Mouse (Mus musculus) layer of hippocampus, postnatal 14 days (tissue): ENCODE data around the gene Mmp28. TPM values are rescaled to one million over a fixed set of nuclear protein-coding genes. Genes with fewer than 3 reads are reported as not detected.
A peak's percentile ranks its signal among the peaks of the same experiment; 100 is the strongest.

Source experiments
- DNase-seq, 2 experiments: peaks; one replicate each; pipeline ENCODE4 v3.0.0; 2021 to 2022; ENCODE audit warnings: low spot score in 2 of 2, mixed read lengths in 1 of 2
- total RNA-seq, 2 experiments: library from RNA; stranded (reverse); gene quantifications; 2 replicates each; pipeline ENCODE4 v1.2.3; 2021

The Mmp28 gene
- total RNA-seq, 2 experiments from 2014 or later, result 3.2 to 3.3 TPM

DNA sequence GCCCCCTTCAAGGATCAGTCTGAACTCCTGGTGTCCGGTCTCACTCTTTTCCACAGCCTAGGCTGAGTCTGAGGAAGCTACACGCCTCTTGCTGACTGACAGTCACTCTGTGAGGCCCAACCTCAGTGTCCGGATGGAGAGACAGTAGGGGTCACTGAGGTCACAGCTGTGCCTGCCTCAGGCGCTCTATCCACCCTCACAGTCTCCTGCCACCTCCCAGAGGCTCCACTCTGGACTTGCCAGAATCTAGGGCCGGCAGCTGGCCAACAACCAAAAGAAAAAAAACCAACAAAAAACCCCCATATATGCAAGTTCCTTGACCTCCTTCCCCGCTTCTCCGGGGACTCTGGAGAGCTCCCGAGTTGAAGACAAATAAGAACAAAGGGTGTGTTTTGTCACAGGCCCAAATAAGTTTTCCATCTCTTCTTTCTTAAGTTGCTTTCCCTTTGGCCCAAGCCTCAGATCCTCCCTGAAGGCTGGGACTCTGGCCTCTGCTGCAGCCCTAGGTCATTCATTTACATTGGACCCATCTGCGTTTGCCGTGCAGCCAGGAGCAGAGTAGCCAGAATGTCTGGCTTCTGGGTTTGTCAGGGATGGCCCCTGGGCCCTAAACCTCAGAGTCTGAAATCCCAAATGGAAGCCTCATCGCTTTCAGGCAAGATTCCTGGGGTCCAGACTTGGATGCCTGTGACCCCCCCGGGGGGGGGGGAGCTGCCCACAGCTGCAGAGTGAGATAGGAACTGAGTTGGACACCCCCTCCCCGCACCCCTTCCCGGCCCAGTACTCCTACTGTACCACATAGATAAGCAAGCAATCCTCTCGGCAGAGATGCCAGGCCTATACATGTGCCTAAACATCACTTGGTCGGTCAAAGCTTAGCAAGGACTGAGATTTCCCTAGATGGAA lies 14.6 kb downstream of the Mmp28 start:
- no peak for DNase-seq

DNA sequence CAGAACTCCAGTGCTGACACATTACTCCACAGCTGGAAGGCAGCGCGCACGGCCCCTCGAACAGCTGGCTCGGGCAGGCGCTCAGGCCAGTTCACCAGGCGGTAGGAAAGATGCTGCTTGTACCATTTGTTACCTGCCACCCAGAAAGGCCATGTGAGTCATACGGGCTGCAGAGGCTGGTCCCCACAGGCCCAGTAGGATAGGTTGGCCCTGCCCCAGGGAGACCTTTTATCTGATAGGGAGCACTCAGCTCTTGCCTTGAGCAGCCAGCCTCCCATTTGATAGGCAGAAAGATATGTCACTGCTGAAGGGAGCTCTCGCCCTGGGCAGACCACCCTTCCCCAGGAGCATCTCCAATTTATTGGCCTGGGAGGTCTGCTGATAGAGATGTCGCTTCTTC lies 15.3 kb downstream of the Mmp28 start:
- no peak for DNase-seq

DNA sequence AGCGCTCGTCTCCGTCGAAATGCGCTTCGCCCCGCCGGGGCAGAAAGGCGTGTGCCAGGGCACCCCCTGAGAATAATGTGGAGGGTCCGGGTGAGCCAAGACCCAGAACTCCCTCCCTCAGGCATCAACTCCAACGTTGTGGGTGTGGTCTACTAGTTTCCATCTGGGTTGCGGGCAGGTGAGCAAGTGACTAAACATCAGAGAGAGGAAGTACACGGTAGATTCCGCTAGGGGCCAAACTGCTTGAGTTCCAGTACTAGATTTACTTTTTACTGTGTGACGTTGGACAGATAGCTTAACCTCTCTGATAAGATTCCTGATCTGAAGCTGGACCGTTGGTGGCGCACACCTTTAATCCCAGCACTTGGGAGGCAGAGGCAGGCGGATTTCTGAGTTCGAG lies 17.9 kb downstream of the Mmp28 start:
- no peak for DNase-seq

DNA sequence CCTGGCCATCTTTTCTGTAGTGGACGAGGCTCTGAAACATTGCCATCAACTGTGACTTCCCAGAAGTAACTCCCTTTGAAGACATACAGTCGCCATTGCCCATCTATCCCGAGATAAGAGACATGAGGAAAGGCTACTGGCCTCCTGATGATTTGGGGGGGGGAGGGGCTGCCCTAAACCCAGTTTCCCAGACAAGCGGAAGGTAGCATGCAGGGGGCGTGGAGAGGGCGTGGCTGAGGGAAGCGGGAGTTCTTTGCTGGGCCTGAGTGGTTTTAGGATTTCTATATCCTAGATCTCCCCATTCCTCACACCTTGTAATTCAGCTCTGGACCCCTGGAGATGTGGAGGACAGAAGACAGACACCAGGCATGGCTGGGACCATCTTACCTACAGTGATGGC lies 19.0 kb downstream of the Mmp28 start:
- DNase-seq, result no peak

DNA sequence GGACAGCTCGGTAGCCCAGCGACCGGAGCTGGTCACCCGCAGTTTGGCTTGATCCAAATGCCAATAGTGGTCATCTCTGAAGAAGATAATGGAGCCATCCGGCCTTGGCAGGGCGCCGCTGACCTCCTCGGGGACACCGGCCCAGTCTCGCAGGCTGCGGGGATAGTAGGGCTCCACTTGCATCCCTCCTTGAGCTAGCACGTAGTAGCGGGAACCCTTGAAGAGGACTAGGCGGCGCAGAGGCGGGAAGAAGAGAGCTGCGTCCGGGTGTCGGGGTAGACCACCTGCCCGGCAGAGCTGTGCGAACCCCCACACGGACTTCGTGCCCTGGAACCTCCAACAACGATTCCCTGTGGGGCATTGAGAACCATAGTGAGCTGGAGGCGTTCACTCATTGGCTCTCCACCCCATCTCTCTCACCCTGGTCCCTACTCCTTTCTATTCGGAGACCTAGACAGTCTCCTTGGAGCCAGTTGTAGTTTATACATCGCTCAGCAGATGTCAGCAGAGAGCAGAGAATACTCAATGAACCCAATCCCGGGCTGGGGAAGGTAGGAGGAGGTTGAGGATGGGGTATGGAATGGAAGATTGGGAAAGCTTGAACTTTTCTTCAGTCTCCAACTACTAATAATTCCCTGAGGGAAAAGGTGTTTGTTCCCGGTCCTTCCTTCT lies 20.1 kb downstream of the Mmp28 start:
- DNase-seq, result peak; percentile 72 to 81

DNA sequence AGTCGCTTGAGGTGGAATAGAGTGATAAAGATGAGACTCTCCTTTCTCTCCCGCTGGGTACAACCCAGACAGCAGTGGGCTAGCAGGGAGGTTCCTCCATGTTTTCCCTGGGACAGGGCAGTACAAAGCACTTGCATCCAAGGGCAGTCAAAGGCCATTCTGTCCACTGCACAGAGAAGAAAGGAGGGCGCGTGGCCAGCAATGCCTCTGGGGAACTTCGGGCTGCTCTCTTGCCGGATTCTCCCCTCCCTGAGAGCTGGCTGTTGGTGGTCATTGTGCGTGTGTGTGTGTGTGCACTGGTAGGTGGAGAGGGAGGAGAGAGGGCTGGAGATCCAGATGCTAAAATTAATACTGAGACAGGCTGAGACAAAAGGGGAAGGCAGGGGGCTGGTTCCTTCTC lies 21.6 kb downstream of the Mmp28 start:
- DNase-seq, result no peak

DNA sequence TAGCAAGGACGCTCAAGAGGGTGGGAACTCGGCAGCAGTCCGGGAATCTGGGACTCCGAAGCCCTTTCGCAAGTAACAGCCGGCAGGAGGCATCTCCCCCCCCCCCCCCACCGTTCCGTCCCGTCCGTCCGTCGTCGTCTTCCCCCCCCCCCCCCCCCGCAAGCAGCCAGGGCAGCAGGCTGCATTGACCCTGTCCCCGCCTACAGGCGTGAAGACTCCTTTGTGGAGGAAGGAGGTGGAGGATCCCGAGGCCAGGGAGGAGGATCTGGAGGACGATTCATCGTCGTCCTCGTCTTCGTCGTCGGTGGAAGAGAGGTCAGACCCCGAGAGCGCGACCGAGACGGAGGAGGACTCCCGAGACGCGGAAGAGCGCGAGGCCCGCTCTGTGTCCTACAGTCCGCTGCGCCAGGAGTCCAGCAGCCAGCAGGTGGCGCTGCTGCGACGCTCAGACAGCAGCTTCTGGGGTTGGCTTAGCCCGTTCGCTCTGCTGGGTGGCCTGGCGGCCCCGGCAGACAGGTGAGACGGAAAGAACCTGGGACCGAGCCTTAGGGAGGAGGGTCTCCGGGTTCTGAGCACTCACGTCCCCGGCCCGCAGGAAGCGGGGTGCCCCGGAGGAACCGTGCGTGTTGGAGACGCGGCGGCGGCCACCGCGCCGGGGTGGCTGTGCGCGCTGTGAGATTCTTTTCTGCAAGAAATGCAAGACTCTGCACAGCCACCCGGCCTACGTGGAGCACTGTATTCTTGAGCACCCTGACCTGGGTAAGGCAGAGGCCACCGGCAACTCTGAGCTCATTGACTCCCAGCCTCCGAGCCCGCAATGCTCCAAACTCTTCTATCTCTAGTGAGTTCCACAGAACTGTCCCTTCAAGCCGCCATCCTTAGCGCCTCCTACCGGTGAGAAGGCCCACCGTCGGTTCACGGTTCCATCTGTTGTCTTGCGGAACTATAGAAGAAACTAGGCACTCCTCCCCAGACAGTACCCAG lies 22.5 kb downstream of the Mmp28 start:
- DNase-seq, result peak; percentile 86 to 87

DNA sequence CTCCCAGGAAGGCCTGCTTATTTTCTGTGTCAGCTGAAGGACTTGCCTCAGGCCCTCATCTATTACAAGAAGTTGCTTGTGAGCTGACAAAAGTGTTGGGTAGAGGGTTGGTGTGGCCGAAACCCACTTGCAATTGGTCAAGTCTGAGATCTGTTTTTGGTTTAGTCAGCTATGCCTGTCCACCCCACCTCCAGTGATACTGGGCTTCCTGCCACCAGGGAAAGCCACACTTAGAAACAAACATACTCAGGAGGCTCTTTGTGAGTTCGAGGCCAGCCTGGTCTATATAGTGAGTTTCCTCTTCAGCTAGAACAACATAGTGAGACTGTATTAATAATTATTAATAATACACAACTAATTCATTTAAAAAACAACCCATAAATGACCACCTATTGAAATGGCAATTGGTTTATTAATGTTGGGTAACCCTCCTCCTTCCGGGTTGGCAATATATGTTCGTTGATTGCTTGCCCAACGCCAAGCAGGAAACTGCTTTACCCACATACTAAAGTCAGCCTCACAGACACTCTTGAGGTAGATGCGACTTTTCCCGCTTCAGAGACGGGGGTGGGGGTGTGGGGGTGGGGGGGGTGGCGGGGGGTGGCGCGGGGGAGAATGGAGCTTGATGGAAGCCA lies 23.3 kb downstream of the Mmp28 start:
- DNase-seq, result no peak

DNA sequence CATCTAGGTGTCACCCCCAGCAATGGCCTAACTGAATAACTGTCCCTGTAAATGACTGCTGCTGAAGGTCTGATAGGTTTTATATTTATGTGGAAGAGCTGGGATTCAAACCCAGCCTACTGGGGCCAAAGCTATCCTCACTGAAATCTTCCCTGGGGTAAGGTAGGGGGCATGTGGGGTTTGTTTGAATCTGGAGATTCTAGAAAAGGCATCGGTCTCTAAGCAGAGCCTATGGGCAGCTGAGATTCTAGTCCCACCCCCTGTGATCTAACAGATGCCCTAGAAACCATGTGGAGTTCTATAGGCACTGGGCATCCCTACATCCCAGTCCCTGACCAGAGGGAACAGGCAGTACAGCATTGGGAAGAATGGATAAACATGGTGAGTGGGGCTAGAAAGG lies 25.5 kb downstream of the Mmp28 start, which contains the start of gene 1700020L24Rik:
Gene 1700020L24Rik, plus strand, starts transcription at position 301 of the 400 bp plus-strand sequence.
- DNase-seq, result no peak

DNA sequence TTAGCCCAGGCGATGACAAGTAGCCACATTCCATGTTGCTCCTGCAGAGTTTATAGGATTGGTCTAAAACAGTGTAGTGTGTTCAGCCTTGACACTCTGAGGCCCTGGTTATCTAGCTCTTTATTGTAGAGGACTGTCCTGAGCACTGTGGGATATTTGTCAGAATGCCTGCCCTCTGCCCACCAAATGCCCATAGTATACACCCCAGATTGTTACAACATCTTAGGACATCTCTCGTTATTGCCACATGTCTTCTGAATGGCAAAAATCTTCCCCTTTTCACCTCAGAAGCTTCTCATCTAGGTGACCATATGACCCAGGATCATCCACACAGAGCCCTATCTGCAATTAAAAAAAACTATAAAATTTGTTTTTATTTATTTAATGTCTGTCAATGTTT lies 30.3 kb downstream of the Mmp28 start:
- no peak for DNase-seq

DNA sequence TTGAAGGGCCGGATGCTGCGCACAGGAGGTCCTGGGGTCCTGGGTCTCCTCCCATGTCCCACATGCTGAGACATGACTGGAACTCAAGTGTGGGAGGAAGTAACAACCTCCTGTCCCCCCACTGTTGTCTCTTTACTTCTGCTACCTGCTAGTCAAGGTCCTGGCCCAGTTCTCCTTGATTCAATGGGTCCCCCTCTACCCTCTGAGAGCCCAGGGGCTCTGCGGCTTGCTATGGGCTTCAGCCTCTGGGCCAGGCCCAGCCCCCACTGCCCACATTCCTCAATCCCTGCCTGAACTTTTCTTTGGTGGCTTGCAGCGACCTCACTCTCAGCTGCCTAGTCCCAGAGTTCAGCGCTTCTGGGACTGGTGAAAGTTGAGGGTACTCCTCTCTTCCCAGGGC lies 33.5 kb downstream of the Mmp28 start, which contains the start of gene Gas2l2:
Gene Gas2l2, minus strand, starts transcription at position 101 of the 400 bp plus-strand sequence.
- DNase-seq, result no peak

DNA sequence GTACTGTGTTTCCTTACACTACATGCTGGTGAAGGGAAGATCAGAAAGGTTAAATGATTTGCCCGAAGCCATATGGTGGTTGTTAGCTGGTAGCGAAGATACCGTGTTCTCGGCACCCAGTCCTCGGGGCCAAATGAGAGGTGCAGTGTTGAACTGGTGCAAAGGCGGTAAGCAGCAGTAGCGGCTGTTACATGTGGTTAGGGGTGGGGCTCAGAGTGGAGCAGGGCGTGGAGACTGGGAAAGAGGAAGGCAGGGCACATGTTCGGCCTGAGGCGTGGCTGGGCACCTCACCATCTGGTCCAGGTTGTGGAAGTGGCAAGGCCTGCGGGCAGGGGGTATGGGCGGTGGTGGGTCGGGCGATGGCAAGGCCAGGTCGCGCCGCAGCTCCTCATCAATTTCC lies 35.9 kb downstream of the Mmp28 start:
- DNase-seq, result no peak

DNA sequence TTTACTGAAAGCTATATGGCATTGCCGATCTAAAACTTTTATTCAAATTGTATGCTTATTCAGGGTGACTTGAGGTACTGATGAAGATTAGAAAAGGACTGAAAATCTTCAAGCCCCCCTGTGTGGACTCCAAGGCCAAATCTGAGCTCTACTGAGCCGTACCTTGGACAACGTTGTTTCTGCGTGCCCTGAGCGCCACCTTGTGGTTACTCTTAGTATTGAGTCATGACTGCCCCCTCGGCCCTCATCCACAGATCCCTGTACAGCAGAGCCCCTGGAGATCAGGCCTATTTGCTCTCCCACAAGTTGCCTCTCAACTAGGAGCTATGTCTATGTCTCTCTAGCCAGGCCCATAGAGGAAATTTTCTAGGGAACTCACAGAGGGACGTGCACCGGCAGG lies 38.2 kb downstream of the Mmp28 start:
- DNase-seq, result peak; percentile 81 to 83

DNA sequence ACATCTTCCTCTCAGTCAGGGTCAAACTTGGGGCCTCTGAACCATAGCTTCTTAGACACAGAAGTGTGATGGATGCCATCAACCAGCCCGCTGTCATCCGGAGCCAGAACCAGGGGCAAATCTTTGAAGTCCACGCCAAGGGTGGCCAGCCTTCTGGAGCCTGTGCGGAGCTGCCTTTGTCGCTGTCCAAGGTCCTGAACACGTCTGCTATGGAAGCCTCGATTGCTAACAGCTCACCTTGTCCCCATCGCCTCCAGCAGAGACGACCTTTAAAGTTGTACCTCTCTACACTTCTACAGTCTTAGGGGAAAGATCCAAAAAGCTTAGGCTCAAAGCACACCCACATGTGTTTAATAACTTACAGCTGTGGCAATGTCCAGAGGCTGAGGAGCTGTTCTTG lies 41.6 kb downstream of the Mmp28 start:
- no peak for DNase-seq

DNA sequence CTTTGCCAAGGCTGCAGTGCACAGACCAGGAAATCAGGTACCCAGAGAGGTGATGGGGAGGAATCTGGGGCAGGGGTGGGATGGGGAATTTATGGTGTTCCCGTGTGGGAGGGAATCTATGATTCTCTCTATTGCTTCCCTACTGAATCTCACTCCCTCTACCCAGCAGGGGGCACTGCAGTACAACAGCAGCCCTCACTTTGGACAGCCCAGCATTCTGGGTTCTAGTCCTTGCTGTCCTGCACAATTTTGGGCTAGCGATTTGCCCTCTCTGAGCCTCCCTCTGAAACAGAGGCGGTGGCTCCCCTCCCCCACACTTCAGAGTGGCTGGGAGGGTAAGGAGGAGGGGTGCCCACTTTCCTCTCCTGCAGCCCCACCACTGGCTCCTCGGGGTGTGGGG lies 42.5 kb downstream of the Mmp28 start:
- DNase-seq, result peak in 1 of 2 experiments; percentile 32

DNA sequence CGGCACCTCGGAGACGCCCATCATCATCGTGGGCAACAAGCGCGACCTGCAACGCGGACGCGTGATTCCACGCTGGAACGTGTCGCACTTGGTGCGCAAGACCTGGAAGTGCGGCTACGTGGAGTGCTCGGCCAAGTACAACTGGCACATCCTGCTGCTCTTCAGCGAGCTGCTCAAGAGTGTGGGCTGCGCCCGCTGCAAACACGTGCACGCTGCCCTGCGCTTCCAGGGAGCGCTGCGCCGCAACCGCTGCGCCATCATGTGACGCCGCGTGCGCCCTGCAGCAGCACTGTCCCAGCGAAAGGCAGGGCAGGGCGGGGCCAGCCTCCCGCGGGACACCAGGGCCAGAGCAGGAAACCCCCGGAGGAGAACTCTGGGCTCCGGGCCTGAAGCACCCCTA lies 44.3 kb downstream of the Mmp28 start:
- DNase-seq, result peak; percentile 44 to 61

DNA sequence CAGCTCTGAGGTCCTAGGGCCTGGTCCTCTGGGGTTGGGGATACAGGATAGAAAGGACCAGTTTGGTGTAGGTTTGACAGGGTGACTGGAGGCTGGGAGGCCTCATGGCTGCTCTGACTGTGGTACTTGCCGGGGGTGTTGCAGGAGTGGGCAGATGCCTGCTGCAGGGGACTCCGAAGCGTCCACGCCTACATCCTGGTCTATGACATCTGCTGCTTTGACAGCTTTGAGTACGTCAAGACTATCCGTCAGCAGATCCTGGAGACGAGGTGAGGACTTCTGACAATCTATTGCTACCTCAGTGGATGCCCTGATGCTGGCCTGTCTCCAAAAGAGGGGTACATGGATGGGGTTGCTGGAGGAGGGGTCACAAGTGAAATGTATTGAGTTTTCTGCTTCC lies 45.2 kb downstream of the Mmp28 start:
- no peak for DNase-seq

DNA sequence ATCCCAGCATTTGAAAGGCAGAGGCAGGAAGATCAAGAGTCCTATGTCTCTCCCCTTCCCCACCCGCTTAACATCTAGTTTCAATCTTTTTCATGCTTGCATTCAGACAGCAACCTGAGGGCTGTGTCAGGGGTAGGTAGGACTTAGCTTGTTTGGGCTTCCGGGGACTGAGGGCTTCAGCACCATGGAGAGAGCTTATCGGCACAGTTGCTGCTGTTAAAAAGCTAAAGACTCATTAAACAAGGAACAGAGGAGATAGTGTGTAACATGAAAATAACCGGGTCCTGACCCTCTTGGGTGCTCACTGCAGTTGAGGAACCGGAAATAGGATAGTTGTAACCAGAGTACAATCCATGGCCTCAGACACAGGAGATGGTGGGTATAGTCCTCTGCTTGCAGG lies 45.8 kb downstream of the Mmp28 start:
- peak in 1 of 2 experiments; percentile 35 for DNase-seq

DNA sequence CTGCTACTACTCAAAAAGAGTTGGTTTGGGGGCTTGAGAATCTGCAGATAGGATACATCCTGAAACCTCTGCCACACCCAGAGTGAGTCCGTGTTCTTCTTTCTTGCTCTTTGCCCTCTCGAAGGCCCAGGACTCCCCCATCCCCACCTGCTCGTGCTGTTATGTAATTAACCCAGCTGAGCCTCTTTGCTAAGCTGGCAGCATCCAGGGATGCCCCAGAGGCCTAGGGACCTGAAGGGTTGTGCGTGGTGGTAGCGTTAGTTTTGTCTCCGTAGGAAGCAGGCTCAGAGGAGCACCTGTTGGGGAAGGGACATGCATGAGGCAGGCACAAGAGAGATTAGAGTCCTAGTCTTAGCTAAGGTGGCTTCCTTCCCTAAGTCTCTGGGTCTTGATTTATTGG lies 52.4 kb downstream of the Mmp28 start:
- no peak for DNase-seq

DNA sequence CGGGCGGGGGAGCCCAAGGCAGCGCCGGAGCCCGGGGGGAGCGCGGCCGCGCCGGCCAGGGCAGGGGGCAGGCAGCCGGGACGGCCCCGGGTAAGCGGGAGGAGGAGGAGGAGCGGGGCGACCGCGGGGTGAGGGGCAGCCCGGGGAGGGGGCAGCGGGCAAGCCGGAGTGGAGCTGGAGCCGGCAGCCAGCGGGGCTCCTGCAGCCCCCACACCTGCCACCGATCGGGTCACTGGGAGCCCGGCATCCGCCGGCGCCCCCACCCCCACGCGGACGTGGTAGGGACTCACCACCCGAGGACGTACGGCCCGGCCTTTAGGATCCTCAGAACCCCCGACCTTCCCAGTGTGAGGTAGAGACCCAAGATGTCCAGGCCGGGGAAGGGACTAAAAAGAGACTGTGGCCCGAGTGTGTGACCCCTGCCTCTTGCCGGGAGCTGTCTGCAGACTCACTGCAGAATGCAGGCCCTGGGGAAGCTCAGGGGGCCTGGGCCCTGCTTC lies 53.0 kb downstream of the Mmp28 start:
- no peak for DNase-seq
